Mouse (Mus musculus) heart, embryonic 15.5 days (tissue): Measurements from ENCODE around the gene Elavl4. TPM values are rescaled to one million over a fixed set of nuclear protein-coding genes. Genes with fewer than 3 reads are reported as not detected.

Experiments
- ATAC-seq: fragments of 200-750 bp; cut with Nextera tagmentation; replicated peaks from 2 replicates; pipeline ENCODE4 v1.8.0; 2017; ENCODE audit warnings: low read depth, moderate TSS enrichment; ENCODE audit not compliant: insufficient number of reproducible peaks, insufficient read depth, low FRiP score
- H3K27ac ChIP-seq: fragments of 300-500 bp; sonication (generic); 2 replicates; pipeline ENCODE4 v1.5.1; 2015; ENCODE audit warnings: mild to moderate bottlenecking, inconsistent platforms
- H3K27me3 ChIP-seq: fragments of 300-500 bp; sonication (generic); 2 replicates; pipeline ENCODE4 v1.6.1; 2015; ENCODE audit warnings: inconsistent platforms
- H3K36me3 ChIP-seq: fragments of 300-500 bp; sonication (generic); 2 replicates; pipeline ENCODE4 v1.6.1; 2015; ENCODE audit warnings: mild to moderate bottlenecking, inconsistent platforms
- H3K4me1 ChIP-seq: fragments of 300-500 bp; sonication (generic); replicated peaks from 2 replicates; pipeline ENCODE4 v1.6.1; 2015; ENCODE audit warnings: inconsistent platforms
- H3K4me2 ChIP-seq: fragments of 300-500 bp; sonication (generic); 2 replicates; pipeline ENCODE4 v1.6.1; 2015; ENCODE audit warnings: inconsistent platforms, mild to moderate bottlenecking, moderate library complexity
- H3K4me3 ChIP-seq: fragments of 300-500 bp; sonication (generic); 2 replicates; pipeline ENCODE4 v1.5.1; 2015; ENCODE audit warnings: mild to moderate bottlenecking, inconsistent platforms
- H3K9ac ChIP-seq: fragments of 300-500 bp; sonication (generic); 2 replicates; pipeline ENCODE4 v1.6.1; 2015; ENCODE audit warnings: mild to moderate bottlenecking, inconsistent platforms
- H3K9me3 ChIP-seq: fragments of 300-500 bp; sonication (generic); replicated peaks from 2 replicates; pipeline ENCODE4 v1.6.1; 2016; ENCODE audit warnings: inconsistent platforms
- WGBS: fragments of 180-500 bp; shearing (Covaris S2); methylation state at CpG from one replicate; pipeline ENCODE4 v1.1.7; 2015; ENCODE audit warnings: mixed read lengths; 5-methylcytosine and 5-hydroxymethylcytosine counted together
- polyA plus RNA-seq: library from polyadenylated mRNA; unstranded; fragments of >200 nt; fragmentation: Nextera tagmentation; extraction: Ambion mirVana; gene quantifications from 2 replicates; pipeline ENCODE4 v1.2.1, GENCODE M21; 2015

Gene Elavl4
- polyA plus RNA-seq, 1 experiment from 2014 or later, result 2.8 TPM

- Histone ChIP-seq H3K9ac (no peak overlapping the region), H3K27ac (no peak overlapping the region), H3K4me2 (no peak overlapping the region), H3K4me1 (no peaks in the 10 kb centered on the region; the same call in 1 of the 2 replicates), H3K27me3 (no peaks in the 10 kb centered on the region), H3K4me3 (no peak overlapping the region), H3K9me3 (no peaks in the 10 kb centered on the region), H3K36me3 (no peaks in the 10 kb centered on the region)
- WGBS, result 68% methylated on average over 8 of the region's 8 CpGs
- no peak for ATAC-seq
Observed at GRCm38 (mm10) chr4:110264345-110264943, 87.3 kb downstream of the Elavl4 start.

GRCm38 (mm10) chr4:110257360-110257759 lies 94.3 kb downstream of the Elavl4 start:
- Histone ChIP-seq H3K9ac (no peak overlapping the region), H3K36me3 (no peaks in the 10 kb centered on the region), H3K4me1 (no peaks in the 10 kb centered on the region), H3K9me3 (no peaks in the 10 kb centered on the region), H3K27ac (no peak overlapping the region), H3K27me3 (no peaks in the 10 kb centered on the region), H3K4me3 (no peak overlapping the region), H3K4me2 (no peak overlapping the region)
- 58% methylated on average over 3 of the region's 3 CpGs for WGBS
- no peak for ATAC-seq

DNA sequence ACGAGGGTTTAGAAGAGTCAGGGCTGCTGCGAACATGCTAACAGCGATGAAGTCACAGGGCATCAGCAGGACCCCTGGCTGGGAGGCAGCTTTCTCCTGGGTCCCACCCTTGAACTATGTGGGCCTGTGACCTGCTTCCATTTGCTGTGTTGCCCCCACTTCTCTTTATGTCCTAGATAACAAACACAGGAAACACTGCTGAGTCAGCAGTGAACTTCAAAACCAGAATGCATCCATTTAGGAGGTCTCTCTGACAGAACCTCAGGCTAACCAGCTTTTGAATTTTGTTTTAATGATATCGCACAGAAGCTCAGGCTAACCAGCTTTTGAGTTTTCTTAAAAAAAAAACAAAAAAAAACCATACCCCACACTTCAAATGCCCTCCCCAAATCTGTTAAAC lies 96.1 kb downstream of the Elavl4 start:
- no peak overlapping the region for H3K4me2 ChIP-seq
- H3K36me3 ChIP-seq, result no peaks in the 10 kb centered on the region
- 85% methylated on average over 4 of the region's 4 CpGs for WGBS
- H3K27me3 ChIP-seq, result no peaks in the 10 kb centered on the region
- no peaks in the 10 kb centered on the region for H3K4me1 ChIP-seq
- no peak overlapping the region for H3K9ac ChIP-seq
- no peaks in the 10 kb centered on the region for H3K9me3 ChIP-seq
- no peak overlapping the region for H3K4me3 ChIP-seq
- no peak overlapping the region for H3K27ac ChIP-seq
- ATAC-seq, result no peak

- Histone ChIP-seq H3K4me1 (no peaks in the 10 kb centered on the region), H3K27me3 (no peaks in the 10 kb centered on the region), H3K4me3 (no peak overlapping the region), H3K4me2 (no peak overlapping the region), H3K9me3 (no peaks in the 10 kb centered on the region), H3K36me3 (no peaks in the 10 kb centered on the region), H3K9ac (no peak overlapping the region), H3K27ac (no peak overlapping the region)
- 75% methylated on average over 3 of the region's 3 CpGs for WGBS
- no peak for ATAC-seq
Observed at GRCm38 (mm10) chr4:110250055-110250454, 101.7 kb downstream of the Elavl4 start.

GRCm38 (mm10) chr4:110242879-110243278 lies 108.8 kb downstream of the Elavl4 start:
- no peak for ATAC-seq
- Histone ChIP-seq H3K9ac (no peak overlapping the region), H3K36me3 (no peaks in the 10 kb centered on the region), H3K4me2 (no peak overlapping the region), H3K27me3 (no peaks in the 10 kb centered on the region), H3K4me3 (no peak overlapping the region), H3K9me3 (no peaks in the 10 kb centered on the region), H3K27ac (no peak overlapping the region), H3K4me1 (no peaks in the 10 kb centered on the region)

- H3K4me3 ChIP-seq, result no peak overlapping the region
- H3K9ac ChIP-seq, result no peak overlapping the region
- H3K27me3 ChIP-seq, result no peaks in the 10 kb centered on the region
- no peaks in the 10 kb centered on the region for H3K9me3 ChIP-seq
- WGBS, result 71% methylated on average over 1 of the region's 1 CpGs
- H3K27ac ChIP-seq, result no peak overlapping the region
- no peak overlapping the region for H3K4me2 ChIP-seq
- no peak for ATAC-seq
- H3K36me3 ChIP-seq, result no peaks in the 10 kb centered on the region
- peaks cover 7% of the 10 kb centered on the region for H3K4me1 ChIP-seq
Observed at GRCm38 (mm10) chr4:110234554-110234953, 117.2 kb downstream of the Elavl4 start.

DNA sequence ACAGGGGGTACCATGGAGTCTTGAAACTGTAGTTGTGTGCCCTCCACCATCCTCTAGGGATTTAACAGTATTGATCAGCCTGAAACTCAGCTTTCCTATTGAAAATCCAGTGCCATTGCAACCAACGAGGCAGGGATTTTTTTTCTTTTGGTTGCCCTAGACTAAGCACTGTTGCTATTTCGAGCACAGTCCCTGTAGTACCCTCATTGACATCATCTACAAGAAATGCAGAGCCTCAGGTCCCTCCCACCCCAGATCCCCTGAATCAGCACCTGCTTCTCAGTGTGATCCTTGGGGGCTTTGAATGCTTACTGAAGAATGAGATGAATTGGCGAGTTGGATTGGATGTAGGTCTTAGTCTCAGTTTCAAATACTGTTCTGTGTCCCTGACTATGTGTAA lies 119.4 kb downstream of the Elavl4 start:
- no peak overlapping the region for H3K9ac ChIP-seq
- H3K4me3 ChIP-seq, result no peak overlapping the region
- no peak overlapping the region for H3K27ac ChIP-seq
- H3K27me3 ChIP-seq, result no peaks in the 10 kb centered on the region
- H3K4me2 ChIP-seq, result no peak overlapping the region
- peaks cover 14% of the 10 kb centered on the region for H3K4me1 ChIP-seq
- H3K9me3 ChIP-seq, result no peaks in the 10 kb centered on the region
- 54% methylated on average over 3 of the region's 3 CpGs for WGBS
- no peaks in the 10 kb centered on the region for H3K36me3 ChIP-seq
- ATAC-seq, result peak; percentile 60; the same call in 1 of the 2 replicates

DNA sequence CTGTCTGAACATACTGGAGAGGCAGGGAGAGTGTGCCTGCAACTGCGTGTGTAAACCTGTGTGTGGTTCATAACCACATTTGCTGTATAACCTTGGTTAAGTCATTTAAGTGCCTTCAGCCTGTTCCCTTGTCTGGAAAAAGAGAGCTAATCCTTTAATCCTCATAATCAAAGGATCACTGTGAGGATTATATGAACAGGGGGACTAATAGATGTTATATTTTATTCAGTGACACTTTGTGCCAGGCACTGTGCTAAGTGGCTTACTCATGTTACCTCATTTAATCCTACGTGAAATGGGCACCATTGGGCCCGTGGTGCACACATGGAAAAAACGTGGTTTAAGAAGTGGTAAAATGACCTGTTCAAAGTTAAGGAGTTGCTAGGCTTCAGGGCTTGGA lies 119.9 kb downstream of the Elavl4 start:
- H3K9ac ChIP-seq, result no peak overlapping the region
- H3K4me2 ChIP-seq, result no peak overlapping the region
- no peak overlapping the region for H3K4me3 ChIP-seq
- H3K4me1 ChIP-seq, result peaks cover 20% of the 10 kb centered on the region
- no peak overlapping the region for H3K27ac ChIP-seq
- no peaks in the 10 kb centered on the region for H3K27me3 ChIP-seq
- H3K9me3 ChIP-seq, result no peaks in the 10 kb centered on the region
- WGBS, result 71% methylated on average over 4 of the region's 4 CpGs
- H3K36me3 ChIP-seq, result no peaks in the 10 kb centered on the region
- ATAC-seq, result no peak

DNA sequence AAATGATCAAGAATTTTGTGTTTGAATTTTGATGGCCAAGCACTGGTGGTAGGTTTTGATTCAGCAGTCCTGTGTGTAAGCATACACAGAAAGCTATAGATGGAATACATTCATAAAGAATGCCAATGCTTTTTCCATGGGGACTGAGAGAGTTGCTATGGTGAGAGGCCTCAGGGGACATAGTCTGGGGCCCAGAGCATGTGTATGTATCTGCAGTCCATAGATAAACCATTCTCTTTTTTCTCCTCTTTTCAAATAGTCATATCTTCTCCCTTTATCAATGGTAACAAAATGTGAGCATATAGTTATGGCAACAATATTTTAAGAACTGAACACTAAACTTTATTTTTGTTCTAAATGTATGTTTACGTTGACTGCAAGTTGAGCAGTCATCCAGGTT lies 122.1 kb downstream of the Elavl4 start:
- peaks cover 19% of the 10 kb centered on the region for H3K4me1 ChIP-seq
- H3K9ac ChIP-seq, result no peak overlapping the region
- H3K27me3 ChIP-seq, result no peaks in the 10 kb centered on the region
- H3K36me3 ChIP-seq, result no peaks in the 10 kb centered on the region
- no peak overlapping the region for H3K4me2 ChIP-seq
- H3K9me3 ChIP-seq, result no peaks in the 10 kb centered on the region
- H3K4me3 ChIP-seq, result no peak overlapping the region
- no peak overlapping the region for H3K27ac ChIP-seq
- ATAC-seq, result no peak
- 94% methylated on average over 1 of the region's 1 CpGs for WGBS

DNA sequence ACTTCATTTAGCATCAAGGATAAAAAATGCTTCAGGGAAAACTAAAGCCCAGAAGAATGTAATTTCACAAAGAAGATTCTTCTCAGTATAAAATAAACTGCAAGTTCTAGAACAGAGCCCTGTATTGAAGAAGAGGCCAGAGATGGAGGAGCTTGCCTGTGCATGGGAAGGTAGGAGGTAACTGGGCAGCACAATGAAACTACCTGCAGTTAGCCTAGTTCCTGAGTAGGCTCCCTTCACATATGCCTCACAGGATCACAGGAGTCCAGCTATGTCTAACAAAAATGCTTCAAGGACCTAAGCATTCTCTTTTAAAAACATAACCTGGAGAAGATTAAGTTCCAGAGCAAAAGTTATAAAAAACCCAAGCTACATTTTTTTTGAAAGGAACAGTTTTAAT lies 122.5 kb downstream of the Elavl4 start:
- Histone ChIP-seq H3K4me1 (peaks cover 19% of the 10 kb centered on the region), H3K36me3 (no peaks in the 10 kb centered on the region), H3K4me3 (no peak overlapping the region), H3K4me2 (no peak overlapping the region), H3K9me3 (no peaks in the 10 kb centered on the region), H3K27ac (no peak overlapping the region), H3K27me3 (no peaks in the 10 kb centered on the region), H3K9ac (no peak overlapping the region)
- ATAC-seq, result no peak

DNA sequence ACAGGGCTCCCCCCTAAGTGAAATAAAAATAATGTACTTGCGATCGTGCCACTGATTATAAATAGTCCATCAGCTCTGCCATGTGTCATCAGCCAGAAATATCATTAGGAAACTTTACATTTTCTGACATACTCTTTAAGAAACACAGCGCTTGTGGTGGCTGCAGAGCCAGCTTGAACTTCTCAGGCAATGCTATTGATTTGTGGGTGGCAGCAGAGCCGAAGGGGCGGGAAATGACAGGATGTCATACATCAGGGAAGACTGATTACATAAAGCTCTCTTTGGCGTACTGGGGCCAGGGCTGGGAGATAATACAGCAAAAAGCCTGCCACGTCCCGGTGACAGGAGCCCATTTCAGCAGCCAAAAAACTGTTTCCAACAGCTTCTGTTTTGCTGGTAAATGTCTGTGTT lies 124.1 kb downstream of the Elavl4 start:
- Histone ChIP-seq H3K27ac (no peak overlapping the region), H3K9ac (no peak overlapping the region), H3K4me3 (no peak overlapping the region), H3K4me1 (peaks cover 19% of the 10 kb centered on the region), H3K27me3 (no peaks in the 10 kb centered on the region), H3K4me2 (no peak overlapping the region), H3K36me3 (no peaks in the 10 kb centered on the region), H3K9me3 (no peaks in the 10 kb centered on the region)
- ATAC-seq, result no peak
- 34% methylated on average over 8 of the region's 8 CpGs for WGBS

DNA sequence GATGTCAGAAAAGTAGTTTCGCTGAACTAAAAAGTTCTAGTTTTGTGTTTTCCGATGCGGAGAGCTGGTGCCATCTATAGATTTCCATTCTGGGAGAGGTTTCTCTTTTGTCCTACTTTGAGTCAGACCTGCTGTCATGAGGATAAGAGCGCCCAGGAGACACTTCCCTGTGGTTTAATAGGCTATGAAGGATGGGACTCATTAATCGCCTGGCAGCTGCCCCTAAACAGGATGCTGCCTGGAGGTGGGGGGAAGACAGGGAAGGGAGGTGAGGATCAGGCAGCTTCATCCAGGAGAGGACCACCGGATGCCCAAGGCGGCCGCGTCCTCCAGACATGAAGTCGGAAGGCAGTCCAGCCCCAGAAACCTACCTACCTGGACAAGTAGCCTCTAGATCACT lies 126.2 kb downstream of the Elavl4 start:
- Histone ChIP-seq H3K4me3 (no peak overlapping the region), H3K36me3 (no peaks in the 10 kb centered on the region), H3K4me2 (no peak overlapping the region), H3K27ac (no peak overlapping the region), H3K4me1 (peaks cover 20% of the 10 kb centered on the region; the same call in 1 of the 2 replicates), H3K9me3 (no peaks in the 10 kb centered on the region), H3K27me3 (no peaks in the 10 kb centered on the region), H3K9ac (no peak overlapping the region)
- ATAC-seq, result no peak
- 80% methylated on average over 10 of the region's 10 CpGs for WGBS
